Mouse (Mus musculus) ovary, postnatal 10 days (tissue): ENCODE data around the gene Fam43b.

Experiments used
- DNase-seq: peaks from one replicate; pipeline ENCODE4 v3.0.0; 2022; ENCODE audit warnings: low spot score

Gene Fam43b

GRCm38 (mm10) chr4:138395087-138395970 is 999 bp downstream of the Fam43b start:
- DNase-seq: no peak

- no peak for DNase-seq
Measured at GRCm38 (mm10) chr4:138393703-138394102, 2.6 kb downstream of the Fam43b start.

GRCm38 (mm10) chr4:138383789-138384188 is 12.5 kb downstream of the Fam43b start:
- DNase-seq: no peak

- no peak for DNase-seq
Measured at GRCm38 (mm10) chr4:138382462-138382861, 13.9 kb downstream of the Fam43b start.

GRCm38 (mm10) chr4:138380132-138380689 is 16.1 kb downstream of the Fam43b start:
- no peak for DNase-seq

GRCm38 (mm10) chr4:138379091-138379840 is 17.1 kb downstream of the Fam43b start:
- DNase-seq: no peak

- no peak for DNase-seq
Measured at GRCm38 (mm10) chr4:138377526-138377925, 18.8 kb downstream of the Fam43b start.

- no peak for DNase-seq
Measured at GRCm38 (mm10) chr4:138375117-138375516, 21.2 kb downstream of the Fam43b start.

GRCm38 (mm10) chr4:138370996-138371516 is 25.3 kb downstream of the Fam43b start:
- no peak for DNase-seq

GRCm38 (mm10) chr4:138368498-138369260 is 27.6 kb downstream of the Fam43b start:
- no peak for DNase-seq

- peak; percentile 39 for DNase-seq
Measured at GRCm38 (mm10) chr4:138367641-138368497, 28.5 kb downstream of the Fam43b start, which contains the start of gene Cda. Cda (minus strand) TSS chr4:138367992.

GRCm38 (mm10) chr4:138366561-138366960 is 29.8 kb downstream of the Fam43b start:
- no peak for DNase-seq

GRCm38 (mm10) chr4:138363511-138363910 is 32.8 kb downstream of the Fam43b start:
- no peak for DNase-seq

- DNase-seq: no peak
Measured at GRCm38 (mm10) chr4:138362883-138363282, 33.4 kb downstream of the Fam43b start.

GRCm38 (mm10) chr4:138361370-138361821 is 34.9 kb downstream of the Fam43b start:
- no peak for DNase-seq

- DNase-seq: no peak
Measured at GRCm38 (mm10) chr4:138358176-138358575, 38.2 kb downstream of the Fam43b start.

GRCm38 (mm10) chr4:138356551-138356950 is 39.8 kb downstream of the Fam43b start:
- DNase-seq: no peak

- no peak for DNase-seq
Measured at GRCm38 (mm10) chr4:138356141-138356540, 40.2 kb downstream of the Fam43b start.

GRCm38 (mm10) chr4:138355496-138355895 is 40.8 kb downstream of the Fam43b start:
- DNase-seq: no peak

GRCm38 (mm10) chr4:138353438-138354171 is 42.7 kb downstream of the Fam43b start:
- no peak for DNase-seq
